Mouse (Mus musculus) T-helper 2 cell (primary cell): ENCODE results near the gene Polr3b.

Experiments
- in situ Hi-C: fragments of 300-600 bp; cut with MboI, MseI; formaldehyde crosslinking; loops from one replicate; pipeline ENCODE4 v1.15.1; 2025; ENCODE audit warnings: high pct_unique_total_duplicates

Polr3b gene

DNA sequence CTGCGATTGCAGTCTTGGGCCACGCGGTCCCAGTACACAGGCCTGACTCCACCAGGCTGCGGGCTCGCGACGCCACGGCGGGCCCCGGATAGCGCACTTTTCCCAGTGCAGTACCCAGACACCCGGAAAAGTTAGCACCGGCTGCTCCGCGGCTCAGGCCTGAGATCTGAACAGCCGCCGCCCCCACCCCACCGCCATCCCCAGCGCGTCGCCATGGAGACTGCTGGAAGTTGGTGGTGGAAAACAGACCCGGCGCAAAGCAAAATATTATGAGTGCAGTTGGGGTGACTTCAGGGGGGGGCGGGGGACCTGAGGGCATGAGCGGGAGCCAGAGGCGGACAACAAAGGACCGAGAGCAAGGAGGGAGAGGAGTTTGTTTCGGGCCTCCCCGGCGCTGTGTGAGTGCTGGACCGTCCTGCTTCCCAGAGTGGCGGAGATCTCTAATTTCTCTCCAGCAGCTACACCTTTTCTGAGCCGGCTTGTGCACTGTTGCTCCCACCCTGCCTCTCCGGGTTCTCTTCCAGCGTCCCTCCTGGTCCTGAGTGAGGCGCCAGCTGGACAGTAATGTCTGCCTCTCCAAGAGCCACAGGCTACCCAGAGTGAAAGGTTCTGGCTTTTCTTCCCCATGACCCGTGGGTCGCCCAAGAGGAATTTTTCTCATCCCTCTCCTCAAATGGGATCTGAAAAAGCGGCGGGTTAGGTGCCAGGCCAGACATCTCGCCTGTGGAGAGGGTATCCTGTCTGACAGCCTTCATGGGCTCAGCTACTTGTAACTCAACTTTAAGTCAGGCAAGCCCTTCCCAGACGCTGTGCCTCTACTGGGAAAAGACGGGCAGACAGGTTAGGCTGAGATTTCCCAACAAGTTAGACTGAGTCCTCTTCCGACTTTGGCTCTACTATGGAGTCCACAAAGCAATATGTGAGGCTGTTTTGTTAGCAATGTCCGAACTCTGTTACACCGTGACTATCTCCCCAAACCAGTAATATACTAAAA, 138.3 kb downstream of the Polr3b start:
- in situ Hi-C loops = no loop called here

DNA sequence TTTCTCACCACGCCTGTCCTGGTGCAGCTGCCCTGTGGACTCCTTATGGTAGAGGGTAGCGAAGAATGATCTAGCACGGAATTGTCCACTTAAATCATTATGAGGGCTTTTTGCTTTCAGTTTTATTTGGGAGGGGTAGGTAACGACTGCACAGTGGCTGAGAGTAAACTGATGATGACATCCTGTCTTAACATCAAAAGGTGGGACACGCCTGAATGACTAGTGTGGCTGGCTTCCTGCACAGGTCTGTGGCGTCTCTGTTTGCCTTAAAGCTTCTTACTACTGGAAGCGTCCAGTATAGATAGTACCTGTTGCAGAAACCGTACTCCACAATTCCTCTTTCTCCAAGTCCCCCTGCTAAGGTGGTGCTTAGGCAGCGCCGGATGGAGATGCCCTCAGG, 146.7 kb downstream of the Polr3b start:
- in situ Hi-C loops = no loop called here

GRCm38 (mm10) chr10:84772380-84773130, 150.5 kb downstream of the Polr3b start:
- in situ Hi-C loops = no loop called here

GRCm38 (mm10) chr10:84773889-84774288, 151.8 kb downstream of the Polr3b start:
- in situ Hi-C loops = no loop called here

GRCm38 (mm10) chr10:84774573-84774972, 152.5 kb downstream of the Polr3b start:
- in situ Hi-C loops = no loop called here
